Mouse (Mus musculus): ENCODE results near the gene Hspa1a.
"Not testable (repeated sequence)": the region's sequence is repeated elsewhere in the genome, so short reads cannot be mapped to it uniquely, and the experiment has no call there.

Hspa1a gene

DNA sequence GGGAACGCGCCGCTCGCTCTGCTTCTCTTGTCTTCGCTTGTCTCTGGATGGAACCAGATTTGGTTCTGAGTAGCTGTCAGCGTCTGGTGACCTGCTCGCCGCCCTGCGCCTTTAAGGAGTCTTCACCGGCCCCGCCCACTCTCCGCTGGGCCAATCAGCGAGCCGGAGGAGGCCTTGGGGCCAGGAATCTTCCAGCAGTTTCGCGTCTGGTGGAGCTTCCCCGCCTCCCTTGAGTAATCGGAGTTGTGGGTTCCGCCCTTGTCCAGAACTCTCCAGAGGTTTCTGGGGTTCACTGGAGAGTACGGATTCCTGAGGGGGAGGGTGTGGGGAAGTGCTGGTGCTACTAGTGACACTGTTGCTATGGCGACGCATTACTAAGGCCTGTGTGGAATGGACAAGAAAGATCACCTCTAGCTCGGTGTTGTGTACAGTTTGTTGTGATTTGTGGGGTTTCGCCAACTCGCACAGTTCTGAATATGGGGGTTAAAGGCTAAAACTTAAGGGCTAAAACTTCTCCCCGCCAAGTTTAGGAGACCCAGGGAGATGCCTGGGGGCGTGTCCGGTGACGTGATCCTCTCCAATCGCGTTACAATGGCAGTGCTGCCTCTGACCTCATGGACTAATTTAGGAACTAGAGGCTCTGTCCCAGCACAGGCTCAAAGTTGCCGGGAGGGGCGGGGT is at the start of gene Hspa1a, which contains the start of gene Hspa1l:
Gene Hspa1a, minus strand, starts transcription at position 88 of the 681 bp plus-strand sequence.
Gene Hspa1l, plus strand, starts transcription at position 635 of the 681 bp plus-strand sequence.
- not testable (repeated sequence) for DNase-seq (ENCODE audit: extremely low read depth, insufficient read length, low spot score)

DNA sequence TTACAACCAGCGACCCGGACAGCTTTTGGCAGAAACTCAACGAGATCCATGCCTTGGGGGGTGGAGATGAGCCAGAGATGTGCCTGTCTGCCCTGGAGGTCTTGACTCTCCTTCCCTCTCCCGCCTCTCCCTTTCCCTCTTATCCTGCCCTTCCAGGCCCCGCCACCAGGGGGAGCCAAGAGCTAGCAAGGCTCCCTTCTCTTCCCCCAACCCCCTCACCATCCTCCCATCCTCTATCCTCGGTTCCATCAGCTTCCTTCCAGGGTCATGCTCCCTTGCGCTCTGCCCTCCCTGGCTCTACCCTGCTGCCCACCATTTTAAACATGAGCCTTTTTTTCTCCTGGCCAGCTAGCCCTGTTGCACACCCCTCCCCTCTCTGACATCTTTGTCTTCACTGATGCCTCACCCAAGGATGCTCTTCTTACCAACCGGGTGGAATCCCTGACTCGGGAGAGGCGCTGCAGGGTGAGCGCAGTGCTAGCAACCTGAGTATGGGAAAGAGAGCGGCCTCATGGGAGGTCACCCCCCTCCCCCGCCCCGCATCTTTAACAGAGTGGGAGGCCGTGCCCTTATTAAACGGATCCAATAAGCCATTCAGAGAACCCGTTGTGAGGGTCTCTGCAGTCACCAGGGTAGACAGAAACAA is 49.3 kb upstream of the Hspa1a start:
- peak; percentile 58 for DNase-seq (ENCODE audit: extremely low read depth, insufficient read length, low spot score)

DNA sequence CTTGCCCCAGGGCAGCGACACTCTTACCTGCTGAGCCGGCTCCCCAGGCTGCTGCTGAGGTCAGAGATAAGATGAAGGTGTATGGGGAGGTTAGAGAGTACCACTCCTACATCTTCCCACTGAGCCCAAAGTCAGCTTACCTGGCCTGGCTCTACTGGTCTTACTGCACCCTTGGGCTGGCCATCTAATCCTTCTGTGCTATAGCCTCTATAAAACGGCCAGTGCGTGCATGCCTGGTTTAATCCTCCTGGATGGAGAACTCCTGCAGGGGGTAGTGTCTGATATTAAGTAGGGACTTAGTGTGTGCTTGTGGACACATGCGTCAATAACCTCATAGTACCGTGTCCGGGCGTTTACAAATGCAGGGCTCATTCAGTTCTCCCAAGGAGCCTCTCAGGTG is 48.6 kb upstream of the Hspa1a start:
- DNase-seq (ENCODE audit: extremely low read depth, insufficient read length, low spot score), result no peak

DNA sequence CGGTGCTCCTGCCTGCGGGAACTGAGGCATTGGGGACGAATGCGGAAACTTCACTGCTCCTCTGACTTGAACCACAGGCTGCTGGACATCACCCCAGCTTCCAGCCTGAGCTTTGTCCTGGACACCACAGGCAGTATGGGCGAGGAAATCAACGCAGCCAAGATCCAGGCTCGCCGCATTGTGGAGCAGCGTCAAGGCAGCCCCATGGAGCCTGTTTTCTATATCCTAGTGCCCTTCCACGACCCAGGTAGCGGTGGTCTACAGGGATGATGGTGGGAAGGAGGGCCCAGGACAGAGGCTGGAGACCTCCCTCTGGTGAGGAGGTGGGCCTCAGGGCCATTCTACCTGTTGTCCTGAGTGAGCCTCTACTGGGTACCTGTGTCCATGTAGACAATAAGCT is 47.9 kb upstream of the Hspa1a start:
- no peak for DNase-seq (ENCODE audit: extremely low read depth, insufficient read length, low spot score)

DNA sequence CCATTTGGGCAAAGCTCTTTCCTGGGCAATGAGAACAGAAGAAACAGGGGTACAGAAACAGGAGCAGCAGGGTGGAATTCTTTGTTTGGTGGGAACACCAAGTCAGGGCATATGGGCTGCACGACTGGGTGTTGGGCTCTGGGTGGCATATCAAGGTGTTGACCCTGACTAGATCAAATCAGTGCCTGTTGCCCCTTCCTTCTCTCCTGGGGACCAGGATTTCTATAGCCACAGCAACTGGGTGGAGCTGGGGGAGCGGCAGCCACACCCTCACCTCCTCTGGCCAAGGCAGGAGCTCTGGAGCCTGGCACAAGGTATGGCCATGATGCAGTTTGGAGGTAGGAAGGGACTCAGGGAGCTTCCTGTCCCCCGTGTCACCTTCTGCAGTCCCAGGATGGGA is 46.2 kb upstream of the Hspa1a start:
- no peak for DNase-seq (ENCODE audit: extremely low read depth, insufficient read length, low spot score)

DNA sequence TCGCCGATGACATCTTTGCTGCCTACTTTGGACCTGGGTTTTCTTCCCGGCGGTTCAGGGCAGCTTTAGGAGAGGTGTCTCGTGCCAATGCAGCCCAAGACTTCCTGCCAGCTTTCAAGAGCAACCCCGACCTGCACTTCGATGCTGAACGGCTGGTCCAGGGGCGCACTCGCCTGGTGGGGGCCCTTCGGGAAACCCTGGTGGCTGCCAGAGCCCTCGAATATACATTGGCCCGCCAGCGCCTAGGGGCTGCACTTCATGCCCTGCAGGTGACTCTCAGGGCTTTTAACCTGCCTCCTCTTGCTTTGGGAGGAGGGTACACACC is 45.7 kb upstream of the Hspa1a start:
- no peak for DNase-seq (ENCODE audit: extremely low read depth, insufficient read length, low spot score)

DNA sequence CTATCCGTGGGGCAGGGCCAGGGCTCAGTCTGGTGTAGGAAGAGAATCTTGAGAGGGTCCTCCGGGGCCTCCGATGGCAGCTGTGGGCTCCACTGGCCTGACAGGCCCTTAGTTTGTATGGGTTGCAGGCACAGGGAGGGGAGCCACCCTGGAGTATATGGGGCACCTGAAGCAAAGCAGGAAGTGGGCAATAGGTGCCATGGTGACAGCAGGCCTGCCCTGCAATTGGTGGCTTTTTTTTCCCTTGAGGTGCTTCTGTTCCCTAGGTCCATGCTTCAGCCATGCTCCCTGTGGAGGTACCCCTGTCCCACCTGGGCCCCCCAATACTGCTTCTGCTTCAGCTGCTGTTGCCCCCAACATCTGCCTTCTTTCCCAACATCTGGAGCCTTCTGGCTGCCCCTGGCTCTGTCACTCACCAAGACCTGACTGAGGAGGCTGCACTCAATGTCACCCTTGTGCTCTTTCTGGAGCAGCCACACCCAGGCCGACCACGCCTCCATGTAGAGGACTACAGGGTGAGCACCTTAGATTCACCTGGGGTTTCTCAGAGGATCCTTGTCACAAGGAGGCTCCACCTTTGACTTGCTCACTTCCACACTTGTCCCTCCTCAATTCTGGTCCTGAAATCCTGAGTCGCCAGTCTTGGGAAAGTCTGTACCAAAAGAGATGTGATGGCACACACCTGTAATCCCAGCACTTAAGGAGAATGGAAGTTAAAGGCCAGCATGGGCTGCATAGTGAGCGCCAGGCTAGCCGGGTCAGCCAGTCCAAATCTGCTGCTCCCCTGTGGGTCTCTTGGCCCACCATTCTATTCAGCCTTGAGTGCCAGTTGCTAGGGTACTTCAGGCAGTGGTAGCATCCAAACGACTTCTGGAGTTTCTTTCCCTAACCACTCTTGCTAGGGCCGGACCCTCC is 45.1 kb upstream of the Hspa1a start:
- no peak for DNase-seq (ENCODE audit: extremely low read depth, insufficient read length, low spot score)

DNA sequence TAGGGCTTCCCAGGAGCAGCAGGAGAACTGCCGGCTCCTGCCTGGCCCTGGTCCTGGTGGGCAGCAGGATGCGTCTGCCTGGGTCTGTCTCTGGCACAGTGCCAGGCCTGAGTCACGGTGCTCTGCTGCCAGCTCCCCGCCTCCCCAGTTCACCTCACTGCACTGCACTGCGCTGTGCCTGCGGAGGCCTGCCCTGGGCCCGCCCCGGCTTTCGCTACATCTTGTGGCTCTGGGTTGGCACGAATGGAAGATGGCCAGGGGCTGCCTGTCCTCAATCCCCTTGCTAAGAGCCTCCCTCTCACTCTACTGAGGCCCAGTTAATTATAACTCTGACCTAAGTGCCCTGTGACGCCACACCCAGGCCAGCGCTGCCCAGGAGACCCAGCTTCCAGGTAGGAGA is 44.4 kb upstream of the Hspa1a start, which contains the start of gene Vwa7:
Gene Vwa7, plus strand, starts transcription at position 204 of the 400 bp plus-strand sequence.
- peak; percentile 63 for DNase-seq (ENCODE audit: extremely low read depth, insufficient read length, low spot score)

DNA sequence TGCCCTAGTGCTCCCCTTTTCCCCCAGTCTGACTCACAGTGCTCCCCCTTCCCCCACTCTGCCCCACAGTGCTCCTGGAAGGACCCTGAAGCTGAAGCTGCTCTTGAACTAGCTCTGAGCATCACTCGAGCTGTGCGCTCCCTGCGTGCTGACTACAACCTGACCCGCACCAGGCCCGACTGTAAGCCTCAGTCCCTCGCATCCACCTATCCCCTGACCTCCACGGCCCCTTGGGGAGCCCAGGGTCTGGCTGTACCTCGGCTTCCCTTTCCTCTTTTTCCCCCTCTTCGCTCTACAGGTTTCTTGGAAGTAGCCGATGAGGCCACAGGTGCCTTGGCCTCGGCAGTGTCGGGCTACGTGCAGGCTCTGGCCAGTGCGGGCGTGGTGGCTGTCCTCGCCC is 43.3 kb upstream of the Hspa1a start:
- DNase-seq (ENCODE audit: extremely low read depth, insufficient read length, low spot score), result no peak

DNA sequence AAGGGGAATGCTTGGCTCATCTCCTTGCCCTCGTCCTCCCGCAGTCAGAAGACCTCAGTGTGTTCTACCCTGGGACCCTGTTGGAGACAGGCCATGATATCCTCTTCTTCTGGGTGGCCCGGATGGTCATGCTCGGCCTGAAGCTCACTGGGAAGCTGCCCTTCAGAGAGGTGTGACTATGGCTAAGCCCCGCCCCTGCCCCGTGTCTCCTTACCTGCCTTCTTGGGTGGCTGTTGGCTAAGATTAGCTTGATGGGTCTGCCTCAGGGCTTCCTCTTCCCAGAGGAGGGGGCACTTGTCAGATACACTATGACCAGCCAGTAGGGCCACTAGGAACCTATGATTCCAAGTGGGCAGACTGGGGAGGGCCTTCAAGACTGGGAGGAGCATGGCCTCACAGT is 41.3 kb upstream of the Hspa1a start:
- DNase-seq (ENCODE audit: extremely low read depth, insufficient read length, low spot score), result no peak

DNA sequence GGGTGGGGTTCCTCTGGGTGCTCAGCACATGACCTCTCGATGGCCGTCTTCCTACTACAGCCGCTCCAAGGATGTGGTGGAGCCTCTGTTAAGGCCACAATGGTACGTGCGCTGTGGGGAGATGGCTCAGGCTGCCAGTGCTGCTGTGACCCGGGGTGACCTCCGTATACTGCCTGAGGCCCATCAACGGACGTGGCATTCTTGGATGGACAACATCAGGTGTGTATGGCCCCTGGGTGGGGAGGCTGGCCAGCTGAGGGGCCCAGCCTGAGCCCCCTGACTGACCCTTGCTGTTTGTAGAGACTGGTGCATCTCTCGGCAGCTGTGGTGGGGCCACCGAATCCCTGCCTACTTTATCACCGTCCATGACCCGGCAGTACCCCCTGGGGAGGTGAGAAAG is 40.5 kb upstream of the Hspa1a start:
- DNase-seq (ENCODE audit: extremely low read depth, insufficient read length, low spot score), result no peak

DNA sequence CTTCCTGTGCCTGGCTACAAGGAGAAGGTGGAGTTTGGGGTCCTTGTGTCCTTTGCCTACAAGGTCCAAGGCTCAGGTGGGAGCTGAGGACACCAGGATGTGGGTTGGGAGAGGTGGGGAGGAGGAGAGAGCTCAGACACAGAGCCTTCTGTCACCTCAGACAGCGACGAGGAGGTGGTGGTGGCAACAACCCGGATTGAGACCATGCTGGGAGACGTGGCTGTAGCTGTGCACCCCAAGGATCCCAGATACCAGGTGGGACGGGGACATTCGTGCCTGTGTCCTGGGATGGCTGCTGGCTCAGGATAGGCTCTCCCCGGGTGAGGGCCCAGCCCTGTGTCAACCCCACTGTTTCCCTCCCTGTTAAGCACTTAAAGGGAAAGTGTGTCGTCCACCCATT is 39.5 kb upstream of the Hspa1a start:
- no peak for DNase-seq (ENCODE audit: extremely low read depth, insufficient read length, low spot score)

DNA sequence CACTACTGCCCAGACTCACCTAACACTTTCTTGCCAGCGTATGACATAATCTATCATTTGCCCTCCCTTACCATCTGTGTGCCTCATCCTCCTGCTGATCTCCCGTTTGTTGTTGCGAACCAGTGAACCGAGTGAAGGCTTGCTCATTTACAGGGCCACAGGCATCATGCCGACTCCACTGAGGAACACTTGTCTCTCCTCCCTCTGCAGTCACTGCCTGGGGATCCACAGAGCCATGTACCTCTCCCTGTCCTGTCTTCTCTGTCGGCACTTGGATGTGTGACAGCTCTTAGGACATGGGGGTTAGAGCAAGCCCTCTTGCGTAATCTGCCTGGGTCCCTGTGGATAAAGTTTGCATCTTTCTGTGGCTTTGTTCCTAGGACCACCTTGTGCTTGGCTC is 37.6 kb upstream of the Hspa1a start:
- DNase-seq (ENCODE audit: extremely low read depth, insufficient read length, low spot score), result no peak

DNA sequence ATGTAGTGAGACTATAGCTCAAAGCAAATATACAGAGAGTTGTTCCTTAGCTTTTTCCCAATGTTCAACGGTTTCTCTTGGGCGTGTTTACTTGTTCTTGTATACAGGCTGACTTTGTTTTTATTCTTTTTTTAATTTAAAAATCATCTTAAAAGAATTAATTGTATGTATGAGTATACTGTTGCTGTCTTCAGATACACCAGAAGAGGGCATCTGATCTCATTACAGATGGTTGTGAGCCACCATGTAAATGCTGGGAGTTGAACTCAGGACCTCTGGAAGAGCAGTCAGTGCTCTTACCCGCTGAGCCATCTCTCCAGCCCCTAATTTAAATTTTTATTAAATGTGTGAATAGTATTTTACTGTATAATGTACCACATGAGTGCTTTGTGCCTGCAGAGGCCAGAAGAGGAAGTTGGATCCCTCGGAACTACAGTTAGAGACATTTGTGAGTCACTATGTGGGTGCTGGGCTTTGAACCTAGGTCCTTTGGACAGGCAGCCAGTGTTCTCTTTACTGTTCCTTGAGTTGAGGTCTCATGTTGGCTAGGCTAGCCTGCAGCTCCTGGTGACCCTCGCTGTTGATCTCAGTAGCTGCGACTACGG is 35.5 kb upstream of the Hspa1a start:
- DNase-seq (ENCODE audit: extremely low read depth, insufficient read length, low spot score), result no peak

DNA sequence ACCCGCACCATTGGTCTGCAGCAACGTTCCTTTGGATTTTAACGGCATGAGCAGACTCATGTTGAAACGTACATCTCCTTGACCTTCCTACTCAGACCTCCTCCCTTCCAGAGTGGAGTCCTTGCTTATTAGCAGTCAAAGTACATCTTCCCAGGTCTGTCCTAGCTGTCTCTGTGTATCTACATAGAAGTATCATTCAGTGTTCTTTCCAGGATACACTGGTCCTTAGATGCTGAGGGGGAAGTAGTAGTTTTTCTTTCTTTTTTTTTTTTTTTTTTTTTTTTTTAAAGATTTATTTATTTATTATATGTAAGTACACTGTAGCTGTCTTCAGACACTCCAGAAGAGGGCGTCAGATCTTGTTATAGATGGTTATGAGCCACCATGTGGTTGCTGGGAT is 33.9 kb upstream of the Hspa1a start:
- not testable (repeated sequence) for DNase-seq (ENCODE audit: extremely low read depth, insufficient read length, low spot score)

DNA sequence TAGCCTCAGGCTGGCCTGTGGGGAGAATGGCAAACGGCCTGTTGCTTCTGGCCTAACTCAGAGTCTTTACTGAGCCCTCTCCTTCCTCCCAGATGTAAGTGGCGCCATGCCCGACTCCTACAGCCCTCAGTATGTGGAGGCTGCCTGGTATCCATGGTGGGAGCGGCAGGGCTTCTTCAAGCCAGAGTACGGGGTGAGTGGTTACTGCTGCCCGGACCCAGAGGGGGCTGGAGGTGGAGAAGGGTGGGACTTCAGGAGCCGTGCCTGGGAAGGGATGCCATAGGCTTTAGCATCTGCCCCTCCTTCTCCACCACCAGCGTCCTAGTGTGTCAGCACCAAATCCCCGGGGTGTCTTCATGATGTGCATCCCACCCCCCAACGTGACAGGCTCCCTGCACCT is 33.2 kb upstream of the Hspa1a start:
- no peak for DNase-seq (ENCODE audit: extremely low read depth, insufficient read length, low spot score)

DNA sequence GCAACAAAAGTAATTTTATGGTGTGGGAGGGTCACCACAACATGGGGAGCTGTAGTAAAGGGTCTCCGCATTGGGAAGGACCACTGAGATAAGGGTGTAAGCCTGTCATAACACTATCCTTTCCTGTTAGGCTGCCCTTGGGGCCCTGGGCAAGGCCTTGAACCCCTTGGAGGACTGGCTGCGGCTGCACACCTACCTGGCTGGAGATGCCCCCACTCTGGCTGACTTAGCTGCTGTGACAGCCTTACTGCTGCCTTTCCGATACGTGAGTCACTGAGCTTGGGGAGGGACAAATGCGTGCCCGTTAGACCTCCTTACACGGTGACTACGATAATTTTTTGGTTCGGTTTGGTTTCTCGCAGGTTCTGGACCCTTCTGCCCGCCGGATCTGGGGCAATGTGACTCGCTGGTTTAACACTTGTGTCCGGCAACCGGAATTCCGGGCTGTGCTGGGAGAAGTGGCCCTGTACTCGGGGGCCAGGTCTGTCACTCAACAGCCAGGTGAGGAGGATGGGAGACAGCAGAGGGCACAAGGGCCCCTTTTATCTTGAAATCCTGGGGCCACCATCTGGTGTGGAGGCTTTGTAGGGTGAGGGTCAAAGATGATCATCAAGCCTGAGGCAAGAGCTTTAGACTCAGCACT is 32.2 kb upstream of the Hspa1a start:
- DNase-seq (ENCODE audit: extremely low read depth, insufficient read length, low spot score), result no peak

DNA sequence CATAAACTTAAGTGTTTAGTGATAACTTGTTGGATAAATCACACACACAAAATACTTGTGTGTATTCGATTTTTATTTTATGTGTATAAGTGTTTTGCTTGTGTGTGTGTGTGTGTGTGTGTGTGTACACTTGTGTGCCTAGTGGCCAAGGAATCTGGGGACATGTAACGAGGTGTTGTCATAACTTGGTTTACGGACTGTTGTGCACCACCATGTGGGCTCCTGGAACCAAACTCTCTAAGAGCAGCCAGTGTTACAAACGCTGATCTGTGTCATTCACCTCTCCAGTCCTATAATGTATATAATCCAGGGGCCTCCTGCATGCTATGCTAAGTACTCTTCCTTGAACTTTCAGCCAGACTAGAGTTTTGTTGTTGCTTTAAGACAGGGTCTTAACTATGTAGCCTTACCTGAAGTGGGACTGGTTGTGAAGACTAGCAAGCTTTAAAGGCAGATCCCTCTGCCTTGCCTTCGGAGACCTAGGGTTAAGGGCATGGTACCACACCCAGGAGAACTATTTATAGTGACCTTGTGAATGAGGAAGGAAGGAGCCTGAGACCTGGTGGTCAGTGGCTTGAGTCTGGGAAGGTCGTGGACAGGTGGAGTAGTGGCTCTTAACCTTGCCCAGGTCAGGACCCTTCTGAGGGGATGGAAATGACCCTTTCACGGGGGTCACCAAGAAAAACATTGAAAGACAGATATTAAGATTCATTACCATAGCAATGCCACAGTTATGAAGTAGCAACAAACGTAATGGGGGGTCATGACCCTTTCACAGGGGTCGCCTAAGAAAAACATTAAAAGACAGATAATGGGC is 31.3 kb upstream of the Hspa1a start:
- DNase-seq (ENCODE audit: extremely low read depth, insufficient read length, low spot score), result no peak

DNA sequence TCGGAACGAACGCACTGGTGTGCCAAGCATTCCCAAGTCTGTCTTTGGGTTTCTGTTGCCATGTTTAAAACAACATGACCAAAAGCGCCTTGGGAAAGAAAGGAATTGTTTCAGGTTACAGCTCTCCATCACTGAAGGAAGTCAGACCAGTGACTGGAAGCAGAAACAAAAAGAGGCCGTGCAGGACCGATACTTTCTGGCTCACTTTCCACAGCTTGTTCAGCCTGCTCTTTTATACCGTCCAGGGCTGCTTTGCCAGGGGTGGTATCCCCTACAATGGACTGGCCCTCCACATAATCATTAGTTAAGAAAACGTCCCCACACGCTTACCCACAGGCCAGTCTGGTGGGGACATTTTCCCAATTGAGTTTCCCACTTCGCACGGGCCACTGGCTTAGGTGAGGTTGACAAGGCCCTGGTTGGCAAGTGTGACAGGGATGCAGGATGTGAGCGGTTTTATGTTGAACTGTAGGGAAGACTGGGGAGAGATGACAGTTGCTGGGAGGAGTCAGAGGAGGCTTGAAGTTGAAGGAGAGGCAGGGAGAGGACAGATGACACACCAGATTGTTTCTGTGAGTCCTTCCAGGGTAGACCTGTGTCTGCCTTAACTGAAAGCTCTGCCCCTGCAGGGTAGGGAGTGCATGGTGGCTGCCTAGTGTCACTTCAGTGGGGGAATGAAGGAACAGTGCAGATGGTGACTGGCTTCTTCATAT is 30.4 kb upstream of the Hspa1a start:
- peak; percentile 46 for DNase-seq (ENCODE audit: extremely low read depth, insufficient read length, low spot score)

All from 3134 (cell line).